8 mouse cellular contexts compared by ENCODE assay signal in genomic region chr4:57153068-57153835, GRCm38 (mm10). TPM values are rescaled to one million over a fixed set of nuclear protein-coding genes. Genes with fewer than 3 reads are reported as not detected.
A peak's percentile ranks its signal among the peaks of the same experiment; 100 is the strongest.
DNase-seq lines count a peak whose midpoint lies in the region; ATAC-seq and TF ChIP-seq lines count a peak whose summit lies in the region.

No protein-coding gene starts in this region.

- DNase-seq in kidney, postnatal 4 days, result peak; percentile 22 to 40
- no peak for DNase-seq in kidney, adult 18-20 months
- peak; percentile 56 for DNase-seq in heart, postnatal 25 days (ENCODE audit: low spot score)
- peak; percentile 20 for DNase-seq in lung, embryonic 14.5 days
- peak; percentile 85 for DNase-seq in stomach, postnatal 0 days (ENCODE audit: low spot score)
- no peak for DNase-seq in right cerebral cortex, postnatal 25 days
- DNase-seq in spleen, postnatal 36 days (ENCODE audit: low spot score in 2 of 2), result no peak

- intact Hi-C loops in heart, postnatal 25 days (cut with DNase I), result no loop called here

- peak overlapping the region; percentile 34; the same call in 1 of the 2 replicates for H3K9ac ChIP-seq in forebrain, embryonic 12.5 days
- H3K9ac ChIP-seq in lung, embryonic 14.5 days, result peak overlapping the region; percentile 35
- peak overlapping the region; percentile 47 for H3K9ac ChIP-seq in stomach, postnatal 0 days (ENCODE audit: low read length)

- no peak overlapping the region for H3K27ac ChIP-seq in forebrain, embryonic 12.5 days
- peak overlapping the region; percentile 37 for H3K27ac ChIP-seq in lung, embryonic 14.5 days (ENCODE audit: low read depth)
- peak overlapping the region; percentile 94 for H3K27ac ChIP-seq in stomach, postnatal 0 days (replicated peaks)

- no peaks in the 10 kb centered on the region for H3K9me3 ChIP-seq in forebrain, embryonic 12.5 days
- no peaks in the 10 kb centered on the region for H3K9me3 ChIP-seq in lung, embryonic 14.5 days (ENCODE audit: low read depth, low read length)
- no peaks in the 10 kb centered on the region for H3K9me3 ChIP-seq in stomach, postnatal 0 days (ENCODE audit: control insufficient read depth, low read length)

- H3K27me3 ChIP-seq in forebrain, embryonic 12.5 days, result no peaks in the 10 kb centered on the region
- H3K27me3 ChIP-seq in lung, embryonic 14.5 days (ENCODE audit: insufficient read depth, low read length), result no peaks in the 10 kb centered on the region
- H3K27me3 ChIP-seq in stomach, postnatal 0 days (ENCODE audit: control insufficient read depth, insufficient read depth, low read length), result no peaks in the 10 kb centered on the region

- TF ChIP-seq EP300 in stomach, postnatal 0 days (optimal IDR thresholded peaks at IDR 0.05), result peak; percentile 82

- ATAC-seq in forebrain, embryonic 12.5 days (ENCODE audit: low FRiP score), result peak; percentile 49; the same call in 1 of the 2 replicates
- ATAC-seq in lung, embryonic 14.5 days (ENCODE audit: insufficient read depth), result peak; percentile 60; the same call in 1 of the 2 replicates
- ATAC-seq in stomach, postnatal 0 days (ENCODE audit: low FRiP score, low TSS enrichment), result peak; percentile 87

- under 1% methylated on average over 9 of the region's 9 CpGs for WGBS in forebrain, embryonic 12.5 days
- 7% methylated on average over 9 of the region's 9 CpGs for WGBS in lung, embryonic 14.5 days
- WGBS in stomach, postnatal 0 days, result 7% methylated on average over 9 of the region's 9 CpGs

- H3K4me1 ChIP-seq in forebrain, embryonic 12.5 days, result peaks cover 13% of the 10 kb centered on the region
- H3K4me1 ChIP-seq in lung, embryonic 14.5 days (ENCODE audit: insufficient read depth), result 0 out of 2 replicates have a peak, but pooled peaks cover 8% of the 10 kb centered on the region
- no peaks in the 10 kb centered on the region for H3K4me1 ChIP-seq in stomach, postnatal 0 days (replicated peaks; ENCODE audit: control insufficient read depth, insufficient read depth)

- TF ChIP-seq CTCF in lung, embryonic 14.5 days (IDR thresholded peaks at IDR 0.05; ENCODE audit: low read depth), result no peak
- TF ChIP-seq CTCF in stomach, postnatal 0 days (IDR thresholded peaks at IDR 0.05; ENCODE audit: low read depth), result no peak

- H3K4me3 ChIP-seq in forebrain, embryonic 12.5 days (replicated peaks), result no peak overlapping the region
- H3K4me3 ChIP-seq in lung, embryonic 14.5 days (ENCODE audit: low read depth, low read length), result no peak overlapping the region
- H3K4me3 ChIP-seq in stomach, postnatal 0 days (ENCODE audit: low read depth, low read length), result no peak overlapping the region; the same call in 1 of the 2 replicates

- H3K36me3 ChIP-seq in forebrain, embryonic 12.5 days (replicated peaks), result no peaks in the 10 kb centered on the region
- no peaks in the 10 kb centered on the region for H3K36me3 ChIP-seq in lung, embryonic 14.5 days (ENCODE audit: insufficient read depth)
- H3K36me3 ChIP-seq in stomach, postnatal 0 days (ENCODE audit: control insufficient read depth, insufficient read depth, low read length), result no peaks in the 10 kb centered on the region

- peak overlapping the region; percentile 39 for H3K4me2 ChIP-seq in forebrain, embryonic 12.5 days
- H3K4me2 ChIP-seq in lung, embryonic 14.5 days, result peak overlapping the region; percentile 36
- peak overlapping the region; percentile 47 for H3K4me2 ChIP-seq in stomach, postnatal 0 days (replicated peaks; ENCODE audit: low read depth)

RNA-seq across cellular contexts. Expression of gene Epb41l4b, which starts 10.0 kb away (rescaled TPM):
- 0.54 and 0.64 TPM in 2 replicates for polyA plus RNA-seq in forebrain, embryonic 12.5 days (2016; fragmentation: Nextera tagmentation; extraction: Ambion mirVana)
- total RNA-seq in heart, postnatal 25 days (2021), result 1 to 10 TPM; 3.1 to 3.4 TPM
- 1.2 and 1.7 TPM in 2 replicates for polyA plus RNA-seq in lung, embryonic 14.5 days (2014; fragmentation: Nextera tagmentation; extraction: Ambion mirVana)
- polyA plus RNA-seq in stomach, postnatal 0 days (2015; fragmentation: Nextera tagmentation; extraction: Ambion mirVana), result 23.0 and 23.5 TPM in 2 replicates

Comparison
In these comparisons a context has a peak if more than half of its experiments do, and no peak if none do; other contexts are left out.
1. DNase-seq: peak in kidney, postnatal 4 days (2 of 2), heart, postnatal 25 days (single experiment), lung, embryonic 14.5 days (single experiment) and stomach, postnatal 0 days (single experiment); none in kidney, adult 18-20 months (single experiment), right cerebral cortex, postnatal 25 days (single experiment) and spleen, postnatal 36 days (0 of 2).
2. Peak in every context shown above with its lines, with median percentiles within 50 percentile points of each other: ATAC-seq, H3K4me2 ChIP-seq and H3K9ac ChIP-seq.